Mouse (Mus musculus): Measurements from ENCODE around the gene Zfp292. TPM values are rescaled to one million over a fixed set of nuclear protein-coding genes. Genes with fewer than 3 reads are reported as not detected.

Zfp292 gene
- 10 to 100 TPM; 23.0 to 24.3 TPM for total RNA-seq (2023)

GRCm38 (mm10) chr4:34882818-34883217, at the start of gene Zfp292:
Gene Zfp292 (minus strand): TSS chr4:34882960.

DNA sequence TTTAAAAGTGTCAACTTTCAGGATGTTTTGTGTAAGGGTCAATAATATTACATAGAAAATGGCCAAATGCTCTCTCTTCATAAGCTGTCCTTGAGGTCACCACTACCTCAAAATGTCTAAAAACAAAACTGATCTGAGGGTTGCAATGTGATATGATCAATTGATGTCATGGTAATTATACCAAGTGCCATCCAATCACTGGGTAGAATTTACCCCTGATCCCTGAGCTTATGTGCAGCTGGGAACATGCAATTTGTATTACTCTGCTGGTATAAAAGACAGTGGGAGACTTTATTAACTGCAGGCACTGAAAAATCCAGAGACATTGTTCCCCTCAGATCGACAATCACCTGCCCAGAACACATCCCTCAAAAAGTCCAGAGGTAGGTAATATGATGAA, 10.7 kb upstream of the Zfp292 start, which contains the start of gene Cga:
TSS of gene Cga (plus strand) at position 301 of the 400 bp plus-strand sequence.

GRCm38 (mm10) chr4:34777677-34778527, 104.9 kb downstream of the Zfp292 start, which contains the start of gene Smim8:
Gene Smim8 (minus strand): TSS chr4:34778423.

DNA sequence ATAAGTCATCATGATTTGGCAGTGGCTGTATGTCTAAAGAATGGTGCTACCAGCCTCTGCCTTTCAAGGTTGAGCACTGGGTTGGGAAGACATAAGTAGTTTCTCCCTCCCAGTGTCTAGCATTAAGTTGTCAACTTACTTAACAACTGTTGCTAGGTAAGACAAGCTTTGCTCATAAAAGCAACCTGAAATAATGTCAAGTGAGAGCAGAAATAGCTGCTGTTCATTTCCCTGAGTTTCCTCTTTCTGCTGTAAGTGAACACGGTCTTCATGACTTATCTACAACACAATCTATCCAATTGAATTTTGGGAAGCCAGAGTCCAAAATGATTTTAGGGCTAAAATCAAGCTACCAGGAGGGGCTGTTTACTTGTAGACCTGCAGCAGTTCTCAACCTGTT, 126.6 kb downstream of the Zfp292 start, which contains the start of gene Gm136:
TSS of gene Gm136 (minus strand) at position 101 of the 400 bp plus-strand sequence.

Other genes with a start within 250 kb of the Zfp292 start
- 10 to 100 TPM; 13.4 to 18.9 TPM for gene Slc35a1, start 195.5 kb downstream of the Zfp292 start, total RNA-seq (2023)
- gene Cfap206, start 152.8 kb downstream of the Zfp292 start, total RNA-seq (2023) = not detected
- not detected for gene Gm136, start 126.7 kb downstream of the Zfp292 start, total RNA-seq (2023)
- gene Smim8, start 104.5 kb downstream of the Zfp292 start, total RNA-seq (2023) = 1 to 10 TPM; 6.1 to 7.1 TPM
- not detected for gene Cga, start 10.8 kb upstream of the Zfp292 start, total RNA-seq (2023)